Mouse (Mus musculus) pancreas, adult 10 weeks (tissue): ENCODE measurements around the gene Nrm. TPM values are rescaled to one million over a fixed set of nuclear protein-coding genes. Genes with fewer than 3 reads are reported as not detected.

Experiments
- polyA plus RNA-seq: library from polyadenylated mRNA; stranded (reverse); fragments of 350-450 nt; fragmentation: Illumina TruSeq; extraction: RNeasy Lipid Tissue Mini Kit (QIAGEN cat#74804); gene quantifications from one replicate; pipeline ENCODE4 v1.2.3, GENCODE M21; 2015; ENCODE audit warnings: low read depth, low replicate concordance; ENCODE audit not compliant: insufficient read depth

Nrm gene
- 0.76 TPM for polyA plus RNA-seq

GRCm38 (mm10) chr17:35861198-35861857, at the start of gene Nrm:
Gene Nrm (plus strand): TSS chr17:35861318.

GRCm38 (mm10) chr17:35821439-35822430, 39.4 kb upstream of the Nrm start, which contains the start of gene Ier3:
Gene Ier3 (plus strand): TSS chr17:35821684.

GRCm38 (mm10) chr17:35822964-35823937, 37.9 kb upstream of the Nrm start, which contains the start of gene Flot1:
Gene Flot1 (plus strand): TSS chr17:35823230.

GRCm38 (mm10) chr17:35838122-35838544, 23.0 kb upstream of the Nrm start, which contains the start of gene Tubb5:
Gene Tubb5 (minus strand): TSS chr17:35838306.

GRCm38 (mm10) chr17:35841076-35841950, 19.8 kb upstream of the Nrm start, which contains the start of gene Mdc1:
Gene Mdc1 (plus strand): TSS chr17:35841515.

GRCm38 (mm10) chr17:35865481-35866280, 4.6 kb downstream of the Nrm start, which contains the start of gene Ppp1r18:
Gene Ppp1r18 (plus strand): TSS chr17:35865593.

GRCm38 (mm10) chr17:35879245-35880057, 18.3 kb downstream of the Nrm start, which contains the start of gene Dhx16:
Gene Dhx16 (plus strand): TSS chr17:35879819.

GRCm38 (mm10) chr17:35896781-35897643, 35.9 kb downstream of the Nrm start, which contains the start of gene 2310061I04Rik:
Gene 2310061I04Rik (minus strand): TSS chr17:35897431.

GRCm38 (mm10) chr17:35909919-35910369, 48.8 kb downstream of the Nrm start, which contains the start of gene Atat1:
Gene Atat1 (minus strand): TSS chr17:35910075.

Other genes with a start within 250 kb of the Nrm start
- not detected for gene Gm9573, start 234.7 kb upstream of the Nrm start, polyA plus RNA-seq
- gene Mucl3, start 217.6 kb upstream of the Nrm start, polyA plus RNA-seq = not detected
- 5.8 TPM for gene Vars2, start 193.7 kb upstream of the Nrm start, polyA plus RNA-seq
- gene Gtf2h4, start 187.6 kb upstream of the Nrm start, polyA plus RNA-seq = 4.2 TPM
- 10.7 TPM for gene Ddr1, start 156.7 kb upstream of the Nrm start, polyA plus RNA-seq
- gene Ier3, start 39.6 kb upstream of the Nrm start, polyA plus RNA-seq = 6.9 TPM
- gene Flot1, start 38.1 kb upstream of the Nrm start, polyA plus RNA-seq = 16.0 TPM
- gene Tubb5, start 23.0 kb upstream of the Nrm start, polyA plus RNA-seq = 29.3 TPM
- gene Mdc1, start 19.8 kb upstream of the Nrm start, polyA plus RNA-seq = 2.3 TPM
- 9.8 TPM for gene Ppp1r18, start 4.3 kb downstream of the Nrm start, polyA plus RNA-seq
- 72.9 TPM for gene Dhx16, start 18.5 kb downstream of the Nrm start, polyA plus RNA-seq
- gene 2310061I04Rik, start 36.1 kb downstream of the Nrm start, polyA plus RNA-seq = 16.8 TPM
- 9.7 TPM for gene Atat1, start 48.8 kb downstream of the Nrm start, polyA plus RNA-seq
- 23.0 TPM for gene Mrps18b, start 55.1 kb downstream of the Nrm start, polyA plus RNA-seq
- gene Ppp1r10, start 55.1 kb downstream of the Nrm start, polyA plus RNA-seq = 11.8 TPM
- 22.7 TPM for gene Abcf1, start 108.4 kb downstream of the Nrm start, polyA plus RNA-seq
- 11.9 TPM for gene Gnl1, start 118.5 kb downstream of the Nrm start, polyA plus RNA-seq
- gene Prr3, start 118.9 kb downstream of the Nrm start, polyA plus RNA-seq = 6.7 TPM
- 3.1 TPM for gene H2-T24, start 159.2 kb downstream of the Nrm start, polyA plus RNA-seq
- gene H2-T23, start 171.5 kb downstream of the Nrm start, polyA plus RNA-seq = 29.4 TPM
- 16.3 TPM for gene H2-T22, start 181.4 kb downstream of the Nrm start, polyA plus RNA-seq
- not detected for gene Gm6034, start 181.6 kb downstream of the Nrm start, polyA plus RNA-seq
- not detected for gene Gm11127, start 197.1 kb downstream of the Nrm start, polyA plus RNA-seq